Mouse (Mus musculus) liver, embryonic 14.5 days (tissue): ENCODE results near the gene Cux2. TPM values are rescaled to one million over a fixed set of nuclear protein-coding genes. Genes with fewer than 3 reads are reported as not detected.

Source experiments
- ATAC-seq: fragments of 200-750 bp; cut with Nextera tagmentation; 2 replicates; pipeline ENCODE4 v1.8.0; 2017; ENCODE audit warnings: moderate number of reproducible peaks, mild to moderate bottlenecking, moderate library complexity; ENCODE audit not compliant: insufficient read depth
- DNase-seq, 3 experiments: peaks; one replicate each; pipeline ENCODE4 v3.0.0-alpha.2; 2012 to 2013; ENCODE audit warnings: low read depth in 3 of 3, low spot score in 3 of 3
- H3K27ac ChIP-seq: fragments of 300-500 bp; sonication (generic); 2 replicates; pipeline ENCODE4 v1.5.1; 2014; ENCODE audit warnings: moderate library complexity, mild to moderate bottlenecking, control low read depth, inconsistent platforms
- H3K27me3 ChIP-seq: fragments of 300-500 bp; sonication (generic); 2 replicates; pipeline ENCODE4 v1.6.1; 2014; ENCODE audit warnings: mild to moderate bottlenecking, low read length, moderate library complexity; ENCODE audit not compliant: control insufficient read depth, insufficient read depth
- H3K36me3 ChIP-seq: fragments of 300-500 bp; sonication (generic); replicated peaks from 2 replicates; pipeline ENCODE4 v1.6.1; 2014; ENCODE audit warnings: low read depth; ENCODE audit not compliant: control insufficient read depth, insufficient read depth
- H3K4me1 ChIP-seq, 2 experiments: fragments of 200-500 bp in 1 of 2; fragments of 300-500 bp in 1 of 2; sonication (generic) in 1 of 2; replicated peaks; 2 replicates each; pipeline ENCODE4 v1.6.1; 2012 to 2014; ENCODE audit warnings: antibody characterized with exemption in 1 of 2, inconsistent platforms in 1 of 2, low read length in 1 of 2; ENCODE audit not compliant: control insufficient read depth in 2 of 2, insufficient read depth in 2 of 2
- H3K4me2 ChIP-seq: fragments of 300-500 bp; sonication (generic); 2 replicates; pipeline ENCODE4 v1.6.1; 2014; ENCODE audit warnings: low read depth, mild to moderate bottlenecking, control low read depth, moderate library complexity
- H3K4me3 ChIP-seq, 2 experiments: fragments of 200-500 bp in 1 of 2; fragments of 300-500 bp in 1 of 2; sonication (generic) in 1 of 2; 2 replicates each; pipeline ENCODE4 v1.5.1; 2012 to 2014; ENCODE audit warnings: low read depth in 2 of 2, low read length in 2 of 2, mild to moderate bottlenecking in 2 of 2, control low read depth in 1 of 2, inconsistent platforms in 1 of 2, moderate library complexity in 1 of 2; ENCODE audit not compliant: insufficient read depth in 1 of 2
- H3K9ac ChIP-seq: fragments of 300-500 bp; sonication (generic); replicated peaks from 2 replicates; pipeline ENCODE4 v1.6.1; 2014; ENCODE audit warnings: mild to moderate bottlenecking, control low read depth, moderate library complexity
- H3K9me3 ChIP-seq: fragments of 300-500 bp; sonication (generic); 2 replicates; pipeline ENCODE4 v1.6.1; 2016; ENCODE audit warnings: low read length, mixed read lengths; ENCODE audit not compliant: control insufficient read depth
- CTCF ChIP-seq: IDR thresholded peaks from 2 replicates; pipeline ENCODE4 v1.5.1; 2016; ENCODE audit warnings: antibody characterized with exemption, low read depth, control low read depth
- EP300 ChIP-seq: IDR thresholded peaks from 2 replicates; pipeline ENCODE4 v1.6.1; 2016; ENCODE audit warnings: antibody characterized with exemption, low read depth
- WGBS: fragments of 180-500 bp; shearing (Covaris S2); extraction: QIAGEN DNeasy Blood & Tissue Kit; methylation state at CpG from one replicate; pipeline ENCODE4 v1.1.7; 2014; ENCODE audit not compliant: insufficient replicate concordance; 5-methylcytosine and 5-hydroxymethylcytosine counted together
- polyA plus RNA-seq, 2 experiments: library from polyadenylated mRNA; depleted of rRNA in 1 of 2; stranded (reverse) in 1 of 2; unstranded in 1 of 2; fragments of >200 nt; fragmentation: Nextera tagmentation in 1 of 2; extraction: Ambion mirVana in 1 of 2; gene quantifications; 2 replicates each; pipeline versions ENCODE4 v1.2.1 to v1.2.3; 2012 to 2014

Cux2 gene
- polyA plus RNA-seq, 2 experiments: 1.0 to 1.4 TPM

GRCm38 (mm10) chr5:122002148-122002547 lies 47.8 kb downstream of the Cux2 start:
- ATAC-seq: no peak
- no peak for DNase-seq
- Histone ChIP-seq H3K4me3 (no peak overlapping the region), H3K9me3 (no peaks in the 10 kb centered on the region), H3K36me3 (no peaks in the 10 kb centered on the region), H3K4me2 (no peak overlapping the region), H3K9ac (no peak overlapping the region), H3K27me3 (no peaks in the 10 kb centered on the region), H3K27ac (no peak overlapping the region), H3K4me1 (peaks cover 0 to 1% of the 10 kb centered on the region in 2 experiments; a peak in 1 of 4 replicates)
- TF ChIP-seq EP300 (no peak), CTCF (no peak)
- WGBS: 62% methylated on average over 18 of the region's 18 CpGs

- H3K9me3 ChIP-seq: no peaks in the 10 kb centered on the region
- no peaks in the 10 kb centered on the region for H3K27me3 ChIP-seq
- H3K27ac ChIP-seq: no peak overlapping the region
- TF ChIP-seq EP300: no peak
- TF ChIP-seq CTCF: no peak
- H3K36me3 ChIP-seq: no peaks in the 10 kb centered on the region
- DNase-seq (no peak), ATAC-seq (no peak)
- H3K4me1 ChIP-seq: peaks cover 0 to 1% of the 10 kb centered on the region in 2 experiments; a peak in 1 of 4 replicates
- H3K9ac ChIP-seq: no peak overlapping the region
- no peak overlapping the region for H3K4me3 ChIP-seq
- 74% methylated on average over 9 of the region's 9 CpGs for whole genome bisulfite sequencing
- H3K4me2 ChIP-seq: no peak overlapping the region
Measured at GRCm38 (mm10) chr5:122001311-122001710, 48.6 kb downstream of the Cux2 start.

- H3K9ac ChIP-seq: no peak overlapping the region
- ATAC-seq: no peak
- no peak for DNase-seq
- no peaks in the 10 kb centered on the region for H3K27me3 ChIP-seq
- 76% methylated on average over 16 of the region's 16 CpGs for WGBS
- no peak for TF ChIP-seq CTCF
- no peak for TF ChIP-seq EP300
- peaks cover 0 to 1% of the 10 kb centered on the region in 2 experiments; a peak in 1 of 4 replicates for H3K4me1 ChIP-seq
- H3K9me3 ChIP-seq: no peaks in the 10 kb centered on the region
- no peaks in the 10 kb centered on the region for H3K36me3 ChIP-seq
- H3K4me3 ChIP-seq: no peak overlapping the region
- H3K27ac ChIP-seq: no peak overlapping the region
- H3K4me2 ChIP-seq: no peak overlapping the region
Measured at GRCm38 (mm10) chr5:122000381-122000780, 49.5 kb downstream of the Cux2 start.

GRCm38 (mm10) chr5:121998981-121999795 lies 50.7 kb downstream of the Cux2 start:
- peaks cover 0 to 1% of the 10 kb centered on the region in 2 experiments; a peak in 1 of 4 replicates for H3K4me1 ChIP-seq
- H3K27me3 ChIP-seq: no peaks in the 10 kb centered on the region
- ATAC-seq (no peak), DNase-seq (peak; percentile 17 to 30 (median 18))
- no peak overlapping the region for H3K27ac ChIP-seq
- TF ChIP-seq CTCF (peak; percentile 77), EP300 (no peak)
- H3K9ac ChIP-seq: no peak overlapping the region
- no peak overlapping the region for H3K4me2 ChIP-seq
- no peaks in the 10 kb centered on the region for H3K36me3 ChIP-seq
- no peaks in the 10 kb centered on the region for H3K9me3 ChIP-seq
- WGBS: 42% methylated on average over 10 of the region's 10 CpGs
- no peak overlapping the region for H3K4me3 ChIP-seq

GRCm38 (mm10) chr5:121998281-121998680 lies 51.6 kb downstream of the Cux2 start:
- H3K4me3 ChIP-seq: no peak overlapping the region
- TF ChIP-seq CTCF: no peak
- TF ChIP-seq EP300: no peak
- no peak overlapping the region for H3K4me2 ChIP-seq
- no peak for ATAC-seq
- H3K27me3 ChIP-seq: no peaks in the 10 kb centered on the region
- H3K4me1 ChIP-seq: 0 out of 4 replicates have a peak, but pooled peaks cover 0 to under 1% of the 10 kb centered on the region in 2 experiments
- no peaks in the 10 kb centered on the region for H3K36me3 ChIP-seq
- no peak for DNase-seq
- H3K27ac ChIP-seq: no peak overlapping the region
- whole genome bisulfite sequencing: 66% methylated on average over 6 of the region's 7 CpGs
- no peak overlapping the region for H3K9ac ChIP-seq
- no peaks in the 10 kb centered on the region for H3K9me3 ChIP-seq
